ENCODE assay signal across 20 mouse cellular contexts in the genomic region with DNA sequence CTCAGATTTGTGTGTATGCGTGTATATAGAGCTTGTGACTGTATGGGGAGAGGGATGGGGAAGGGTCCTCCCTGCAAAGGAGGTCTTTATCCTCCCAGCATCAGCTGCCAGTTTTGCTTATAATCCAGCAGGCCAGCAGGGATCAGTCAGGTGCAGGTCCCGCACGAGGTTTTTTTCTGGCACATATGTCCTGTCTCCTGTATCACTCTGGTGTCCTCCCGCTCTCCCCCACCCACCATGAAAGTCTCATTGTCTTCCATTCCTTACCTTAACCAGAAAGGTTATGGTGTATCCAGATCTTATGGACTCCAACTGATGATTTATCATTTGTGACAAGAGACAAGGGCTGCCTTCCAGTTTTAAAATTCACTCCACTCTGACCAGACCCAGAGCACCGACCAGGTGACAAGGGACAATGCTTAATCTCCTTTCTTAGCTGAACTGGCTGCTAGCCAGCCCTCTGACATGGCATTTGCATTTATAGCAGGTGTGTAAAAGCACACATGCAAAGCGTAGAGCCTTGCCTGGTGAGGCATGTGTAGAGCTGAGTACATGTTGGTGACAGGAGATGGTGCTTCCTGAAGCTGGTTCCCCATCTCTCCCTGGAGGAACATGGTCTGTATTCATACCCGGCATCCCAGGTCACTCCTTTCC. TPM values are rescaled to one million over a fixed set of nuclear protein-coding genes. Genes with fewer than 3 reads are reported as not detected.
DNase-seq lines count a peak whose midpoint lies in the region; ATAC-seq lines count a peak whose summit lies in the region.
"Had no signal": no experiment of that assay in that cellular context is flagged by ENCODE, and none has a peak within 500 bp of the region (broad histone marks: within the 10 kb centered on the region; RNA-seq: fewer than 3 reads in every experiment).

No protein-coding gene starts in this region.

- no peaks in the 10 kb centered on the region; the same call in 1 of the 2 replicates for H3K4me1 ChIP-seq in embryonic facial prominence, embryonic 14.5 days (ENCODE audit: control insufficient read depth, insufficient read depth, low read length)
- H3K4me1 ChIP-seq in embryonic facial prominence, embryonic 10.5 days = peaks cover 8% of the 10 kb centered on the region
- peaks cover 23% of the 10 kb centered on the region for H3K4me1 ChIP-seq in midbrain, embryonic 13.5 days (replicated peaks)
- peaks cover 4% of the 10 kb centered on the region; the same call in 1 of the 2 replicates for H3K4me1 ChIP-seq in midbrain, embryonic 16.5 days (ENCODE audit: control insufficient read depth, insufficient read depth, low read length)
- peaks cover 7% of the 10 kb centered on the region; the same call in 1 of the 2 replicates for H3K4me1 ChIP-seq in intestine, embryonic 16.5 days (ENCODE audit: control insufficient read depth, insufficient read depth, low read length)
- H3K4me1 ChIP-seq: limb, embryonic 10.5 days had no signal

- H3K9me3 ChIP-seq in embryonic facial prominence, embryonic 14.5 days (ENCODE audit: control insufficient read depth, low read length) = no peaks in the 10 kb centered on the region
- no peaks in the 10 kb centered on the region for H3K9me3 ChIP-seq in embryonic facial prominence, embryonic 10.5 days
- H3K9me3 ChIP-seq in midbrain, embryonic 13.5 days = no peaks in the 10 kb centered on the region
- H3K9me3 ChIP-seq in midbrain, embryonic 16.5 days (replicated peaks; ENCODE audit: control insufficient read depth, low read length, poor library complexity, severe bottlenecking) = no peaks in the 10 kb centered on the region
- no peaks in the 10 kb centered on the region for H3K9me3 ChIP-seq in intestine, embryonic 16.5 days (ENCODE audit: control insufficient read depth, low read length)
- H3K9me3 ChIP-seq: limb, embryonic 10.5 days; neural tube, embryonic 13.5 days had no signal

- 68% methylated on average over 7 of the region's 7 CpGs for WGBS in embryonic facial prominence, embryonic 14.5 days
- WGBS in embryonic facial prominence, embryonic 10.5 days = 87% methylated on average over 7 of the region's 7 CpGs
- 61% methylated on average over 7 of the region's 7 CpGs for WGBS in midbrain, embryonic 13.5 days
- 53% methylated on average over 7 of the region's 7 CpGs for WGBS in midbrain, embryonic 16.5 days
- 71% methylated on average over 7 of the region's 7 CpGs for WGBS in intestine, embryonic 16.5 days

- H3K4me2 ChIP-seq in embryonic facial prominence, embryonic 14.5 days (ENCODE audit: low read depth, low read length) = no peak overlapping the region
- no peak overlapping the region for H3K4me2 ChIP-seq in midbrain, embryonic 13.5 days (replicated peaks)
- no peak overlapping the region for H3K4me2 ChIP-seq in midbrain, embryonic 16.5 days (ENCODE audit: low read length)
- H3K4me2 ChIP-seq in intestine, embryonic 16.5 days (ENCODE audit: low read depth, low read length) = no peak overlapping the region
- H3K4me2 ChIP-seq: neural tube, embryonic 13.5 days had no signal

- no peaks in the 10 kb centered on the region for H3K36me3 ChIP-seq in embryonic facial prominence, embryonic 14.5 days (ENCODE audit: control insufficient read depth, insufficient read depth, low read length)
- H3K36me3 ChIP-seq in embryonic facial prominence, embryonic 10.5 days (replicated peaks) = no peaks in the 10 kb centered on the region
- no peaks in the 10 kb centered on the region for H3K36me3 ChIP-seq in midbrain, embryonic 13.5 days
- no peaks in the 10 kb centered on the region for H3K36me3 ChIP-seq in midbrain, embryonic 16.5 days (ENCODE audit: control insufficient read depth, insufficient read depth, low read length)
- H3K36me3 ChIP-seq in intestine, embryonic 16.5 days (ENCODE audit: control insufficient read depth, insufficient read depth, low read length) = no peaks in the 10 kb centered on the region
- H3K36me3 ChIP-seq: limb, embryonic 10.5 days; neural tube, embryonic 13.5 days had no signal

- no peak overlapping the region for H3K9ac ChIP-seq in embryonic facial prominence, embryonic 14.5 days (ENCODE audit: low read depth, low read length)
- no peak overlapping the region; the same call in 1 of the 2 replicates for H3K9ac ChIP-seq in midbrain, embryonic 13.5 days (replicated peaks)
- no peak overlapping the region for H3K9ac ChIP-seq in midbrain, embryonic 16.5 days (ENCODE audit: low read depth, low read length)
- H3K9ac ChIP-seq in intestine, embryonic 16.5 days (ENCODE audit: low read depth, low read length) = no peak overlapping the region
- H3K9ac ChIP-seq: neural tube, embryonic 13.5 days had no signal

- DNase-seq in embryonic facial prominence, embryonic 14.5 days (ENCODE audit: low spot score) = peak; percentile 24
- no peak for DNase-seq in embryonic facial prominence, embryonic 10.5 days (ENCODE audit: low spot score)
- peak; percentile 91 for DNase-seq in A20 (ENCODE audit: low read depth, low spot score)
- peak; percentile 48 for DNase-seq in brain, adult 2 months (ENCODE audit: low read depth, low spot score)
- DNase-seq in adrenal gland, postnatal 36 days = no peak
- DNase-seq: adrenal gland, adult 8-10 months; B cell, adult 2 months; embryo, embryonic 11 days; kidney, adult 18-20 months; lung, postnatal 4 days; thymus, adult 2 months; thymus, postnatal 4 days had no signal

- H3K27me3 ChIP-seq in embryonic facial prominence, embryonic 14.5 days (replicated peaks; ENCODE audit: control insufficient read depth, insufficient read depth, low read length) = no peaks in the 10 kb centered on the region
- H3K27me3 ChIP-seq in embryonic facial prominence, embryonic 10.5 days (replicated peaks; ENCODE audit: low read depth, poor library complexity, severe bottlenecking) = peaks cover 4% of the 10 kb centered on the region; the same call in 1 of the 2 replicates
- no peaks in the 10 kb centered on the region for H3K27me3 ChIP-seq in midbrain, embryonic 13.5 days
- no peaks in the 10 kb centered on the region for H3K27me3 ChIP-seq in midbrain, embryonic 16.5 days (ENCODE audit: control insufficient read depth, insufficient read depth, low read depth, low read length)
- no peaks in the 10 kb centered on the region for H3K27me3 ChIP-seq in intestine, embryonic 16.5 days (replicated peaks; ENCODE audit: control insufficient read depth, insufficient read depth, low read length)
- H3K27me3 ChIP-seq: neural tube, embryonic 13.5 days had no signal

- H3K4me3 ChIP-seq in embryonic facial prominence, embryonic 14.5 days (ENCODE audit: low read depth, low read length) = no peak overlapping the region
- H3K4me3 ChIP-seq in embryonic facial prominence, embryonic 10.5 days = no peak overlapping the region
- H3K4me3 ChIP-seq in midbrain, embryonic 13.5 days (replicated peaks) = no peak overlapping the region
- H3K4me3 ChIP-seq in midbrain, embryonic 16.5 days (ENCODE audit: low read depth, low read length) = no peak overlapping the region
- no peak overlapping the region for H3K4me3 ChIP-seq in intestine, embryonic 16.5 days (ENCODE audit: low read length)
- H3K4me3 ChIP-seq: limb, embryonic 10.5 days; neural tube, embryonic 13.5 days had no signal

- no peak overlapping the region for H3K27ac ChIP-seq in embryonic facial prominence, embryonic 14.5 days (replicated peaks; ENCODE audit: low read depth, low read length)
- no peak overlapping the region for H3K27ac ChIP-seq in embryonic facial prominence, embryonic 10.5 days (replicated peaks)
- 0 out of 2 replicates have a peak overlapping the region, but pooled peaks have one; percentile 19 for H3K27ac ChIP-seq in midbrain, embryonic 13.5 days
- no peak overlapping the region for H3K27ac ChIP-seq in midbrain, embryonic 16.5 days (ENCODE audit: low read length)
- H3K27ac ChIP-seq in intestine, embryonic 16.5 days (ENCODE audit: low read length) = no peak overlapping the region
- H3K27ac ChIP-seq: kidney, postnatal 0 days; limb, embryonic 10.5 days; neural tube, embryonic 13.5 days had no signal

- ATAC-seq in embryonic facial prominence, embryonic 14.5 days (ENCODE audit: low read depth) = 0 out of 2 replicates have a peak, but pooled peaks have one; percentile 15
- ATAC-seq in midbrain, embryonic 13.5 days = peak; percentile 40; the same call in 1 of the 2 replicates
- ATAC-seq in midbrain, embryonic 16.5 days = no peak
- no peak for ATAC-seq in intestine, embryonic 16.5 days
- ATAC-seq: activated CD4-positive, CD25-positive, alpha-beta regulatory T cell, adult 4 months had no signal

RNA-seq across cellular contexts. Expression of gene Neurl1a, which starts 43.0 kb away (rescaled TPM):
- polyA plus RNA-seq in embryonic facial prominence, embryonic 14.5 days (2014; fragmentation: Nextera tagmentation; extraction: Ambion mirVana) = 7.1 and 8.2 TPM in 2 replicates
- 6.4 TPM in 2 replicates for polyA plus RNA-seq in embryonic facial prominence, embryonic 10.5 days (2016; fragmentation: Nextera tagmentation; extraction: Ambion mirVana)
- 4.6 and 5.9 TPM in 2 replicates for polyA plus RNA-seq in midbrain, embryonic 13.5 days (2015; fragmentation: Nextera tagmentation; extraction: Ambion mirVana)
- 15.3 and 15.4 TPM in 2 replicates for polyA plus RNA-seq in midbrain, embryonic 16.5 days (2015; fragmentation: Nextera tagmentation; extraction: Ambion mirVana)
- 10 to 100 TPM; 11.5 to 15.3 TPM for total RNA-seq in adrenal gland, postnatal 36 days (2021)
- 3.7 and 4.2 TPM in 2 replicates for polyA plus RNA-seq in intestine, embryonic 16.5 days (2015; fragmentation: Nextera tagmentation; extraction: Ambion mirVana)
- total RNA-seq: MEL had no signal

Comparison
In these comparisons a context has a peak if more than half of its experiments do, and no peak if none do; other contexts are left out.
1. ATAC-seq: peak in embryonic facial prominence, embryonic 14.5 days (single experiment) and midbrain, embryonic 13.5 days (single experiment); none in midbrain, embryonic 16.5 days (single experiment) and intestine, embryonic 16.5 days (single experiment).
2. DNase-seq: peak in embryonic facial prominence, embryonic 14.5 days (single experiment), A20 (single experiment) and brain, adult 2 months (single experiment); none in embryonic facial prominence, embryonic 10.5 days (single experiment) and adrenal gland, postnatal 36 days (0 of 2).